Mouse (Mus musculus) gastrocnemius, postnatal 25 days (tissue): ENCODE data around the gene Wdfy2. TPM values are rescaled to one million over a fixed set of nuclear protein-coding genes. Genes with fewer than 3 reads are reported as not detected.

Experiments used
- DNase-seq: peaks from one replicate; pipeline ENCODE4 v3.0.0; 2022
- total RNA-seq, 2 experiments: library from RNA; stranded (reverse); gene quantifications; 1 replicate in 1 of 2; 2 replicates in 1 of 2; pipeline ENCODE4 v1.2.3; 2021

Gene Wdfy2
- total RNA-seq, 2 experiments from 2014 or later: 5.8 to 6.2 TPM

GRCm38 (mm10) chr14:62935361-62935760 is 97.9 kb downstream of the Wdfy2 start:
- DNase-seq: no peak

- DNase-seq: peak; percentile 42
Observed at GRCm38 (mm10) chr14:62936631-62937380, 99.3 kb downstream of the Wdfy2 start.

DNA sequence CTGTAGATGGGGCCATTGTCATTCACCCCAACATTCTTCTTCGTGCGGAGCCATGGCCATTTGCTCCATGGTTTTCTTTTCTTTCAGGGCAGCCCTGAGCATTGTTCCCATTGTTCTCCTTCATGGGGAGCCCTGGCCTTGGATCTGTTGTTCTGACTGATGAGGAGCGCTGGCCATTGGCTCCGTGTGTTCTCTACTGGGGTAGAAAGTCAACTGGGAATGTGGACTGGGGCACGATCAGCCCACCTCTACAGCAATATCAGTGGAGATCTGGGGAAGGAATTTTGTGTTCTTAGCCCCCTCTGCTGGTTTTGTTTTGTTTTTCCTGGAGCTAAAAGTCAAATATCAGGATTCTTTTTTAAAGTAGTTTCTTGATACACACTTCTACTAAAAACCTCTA is 100.2 kb downstream of the Wdfy2 start:
- no peak for DNase-seq

- no peak for DNase-seq
Observed at GRCm38 (mm10) chr14:62939435-62939834, 102.0 kb downstream of the Wdfy2 start.

DNA sequence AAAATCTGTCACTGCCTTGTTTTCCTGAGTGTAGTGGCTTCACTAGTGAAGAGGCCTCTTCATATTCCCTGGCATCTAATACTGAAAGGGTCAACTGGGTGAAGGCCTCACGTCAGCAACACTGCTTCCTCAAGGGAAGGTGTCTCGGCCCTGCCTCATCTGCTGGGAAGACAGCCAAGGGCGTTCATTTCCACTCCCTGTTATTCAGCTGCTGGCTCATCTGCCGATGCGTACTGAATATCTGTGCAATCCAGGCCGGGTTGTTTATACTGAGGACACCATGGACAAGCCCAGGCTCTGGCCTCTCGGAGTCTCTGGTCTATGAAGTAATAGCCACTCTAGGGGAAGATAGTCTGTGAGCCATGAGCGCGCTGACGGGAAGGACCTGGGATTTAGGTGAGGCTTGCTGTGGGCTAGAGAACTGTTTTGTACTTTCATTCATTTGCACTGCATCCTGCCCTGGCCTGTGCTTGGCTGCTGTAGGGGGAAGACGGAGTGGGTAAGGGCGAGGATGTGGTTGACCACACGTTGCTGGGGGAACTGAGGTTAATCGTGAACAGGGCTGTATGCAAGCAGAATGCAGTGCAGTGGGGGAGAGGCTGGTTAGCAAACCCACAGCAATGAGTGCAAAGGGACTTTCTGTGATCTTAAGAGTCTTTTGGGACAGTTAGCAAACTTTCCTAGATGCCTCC is 103.1 kb downstream of the Wdfy2 start:
- peak; percentile 80 for DNase-seq

DNA sequence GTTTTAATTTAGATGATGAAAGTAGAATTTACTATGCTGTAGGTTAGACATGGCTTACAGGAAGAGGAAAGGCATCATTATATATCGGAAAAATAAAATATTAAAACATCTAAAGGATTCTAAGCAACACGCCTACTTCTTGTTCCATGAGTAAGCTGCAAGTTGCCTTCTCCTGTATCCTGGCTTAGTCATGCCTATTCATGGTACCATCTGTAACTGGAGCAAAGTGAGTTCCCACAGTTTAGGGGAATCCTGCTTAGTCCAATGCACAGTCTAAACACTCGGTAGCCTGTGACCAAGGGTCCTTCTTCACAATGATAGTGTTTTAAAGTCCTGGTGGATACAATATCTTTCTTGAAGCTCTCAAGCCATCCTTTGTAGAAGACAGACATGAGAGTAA is 109.3 kb downstream of the Wdfy2 start:
- DNase-seq: no peak

DNA sequence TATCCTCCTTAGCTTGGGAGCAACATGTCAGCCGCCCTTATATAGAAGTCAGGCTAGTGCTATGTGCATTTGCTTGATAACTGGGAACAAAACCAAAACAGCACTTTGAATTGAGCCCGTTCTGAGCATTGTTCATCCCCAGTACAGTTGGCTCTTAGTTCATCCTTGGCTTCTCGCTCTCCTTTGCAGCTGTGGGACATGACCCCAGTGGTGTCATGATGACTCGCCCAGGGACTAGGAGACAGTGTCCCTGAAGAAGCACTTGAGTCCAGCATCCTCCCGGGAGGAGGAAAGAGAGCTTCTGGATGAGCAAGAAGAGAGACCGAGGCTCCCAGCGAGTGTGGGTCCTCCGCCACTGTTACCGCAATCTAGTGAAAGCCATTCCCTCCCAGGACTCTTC is 118.6 kb downstream of the Wdfy2 start:
- DNase-seq: no peak

DNA sequence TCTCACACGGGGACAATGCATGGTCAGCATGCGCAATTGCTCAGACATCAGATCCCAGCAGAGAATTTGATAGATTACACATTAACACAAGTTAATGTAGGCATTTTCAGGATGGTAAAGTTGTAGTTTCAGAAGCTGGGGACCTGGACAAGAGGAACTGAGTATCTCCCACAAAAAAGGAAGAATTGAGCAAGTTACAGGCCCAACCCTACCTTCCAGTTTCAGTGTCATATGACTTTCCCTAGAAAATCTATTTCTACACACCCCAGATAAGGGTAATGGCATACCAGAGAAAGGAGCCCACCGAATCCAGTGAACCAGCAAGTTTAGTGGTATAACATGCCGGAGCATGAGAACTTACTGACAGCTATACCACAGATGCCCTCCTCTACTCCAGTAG is 126.2 kb downstream of the Wdfy2 start:
- DNase-seq: no peak

GRCm38 (mm10) chr14:62965342-62965741 is 127.9 kb downstream of the Wdfy2 start:
- no peak for DNase-seq

GRCm38 (mm10) chr14:62965811-62966520 is 128.5 kb downstream of the Wdfy2 start:
- no peak for DNase-seq

- peak; percentile 30 for DNase-seq
Observed at GRCm38 (mm10) chr14:62975046-62975445, 137.6 kb downstream of the Wdfy2 start.

GRCm38 (mm10) chr14:62979815-62980214 is 142.3 kb downstream of the Wdfy2 start:
- DNase-seq: no peak

DNA sequence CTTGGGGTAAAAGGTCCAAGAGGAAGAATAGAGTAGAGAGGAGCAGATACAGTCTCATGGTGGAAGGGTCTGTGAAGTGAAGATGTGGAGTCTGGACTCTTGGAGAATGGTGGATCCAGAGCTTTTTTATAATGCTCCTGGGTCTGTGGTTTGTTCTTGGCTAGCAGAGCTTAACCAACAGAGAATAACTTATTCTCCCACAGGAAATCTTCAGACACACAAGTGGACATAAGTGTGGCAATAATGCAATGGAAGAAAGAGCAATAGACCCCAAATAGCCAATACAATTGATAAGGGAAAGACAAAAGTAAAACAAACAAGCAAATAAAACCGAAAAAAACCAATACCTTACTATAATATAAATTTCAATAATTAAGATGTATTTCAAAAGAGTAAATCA is 146.9 kb downstream of the Wdfy2 start, which contains the start of gene Defb48:
TSS of gene Defb48 (minus strand) at position 101 of the 400 bp plus-strand sequence.
- no peak for DNase-seq

- DNase-seq: no peak
Observed at GRCm38 (mm10) chr14:62991271-62991670, 153.8 kb downstream of the Wdfy2 start.

DNA sequence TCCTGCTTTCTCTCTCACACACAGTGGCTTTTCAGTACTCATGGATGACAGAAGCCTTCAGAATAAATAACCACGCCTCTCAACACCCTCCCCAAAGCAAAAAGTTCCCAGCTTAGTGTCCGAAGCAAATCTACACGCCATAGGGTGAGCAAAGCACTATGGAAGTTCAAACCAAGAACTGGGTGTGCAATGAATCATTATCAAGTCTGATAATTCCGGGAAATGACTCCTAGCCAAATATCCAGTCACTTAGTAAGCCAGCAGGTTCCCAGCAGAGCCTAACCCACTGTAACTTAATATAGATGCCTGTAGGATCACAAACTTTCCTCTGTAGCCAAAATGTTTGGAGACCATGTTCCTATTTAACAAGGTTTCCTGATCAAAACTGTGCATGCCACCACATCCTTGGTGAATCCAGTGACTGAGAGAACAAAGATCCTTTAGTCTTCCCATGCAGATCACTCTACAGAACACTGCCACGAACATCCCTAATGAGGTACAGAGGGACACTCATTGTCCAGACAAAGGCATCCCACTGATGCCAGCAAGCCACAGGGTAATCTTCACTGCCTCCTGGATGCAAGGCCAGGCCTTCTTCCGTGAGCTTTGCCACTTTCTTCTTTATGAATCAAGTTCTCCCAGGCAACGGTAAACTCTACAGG is 154.5 kb downstream of the Wdfy2 start:
- DNase-seq: no peak

GRCm38 (mm10) chr14:62997777-62998176 is 160.3 kb downstream of the Wdfy2 start, which contains the start of gene Defb47:
Gene Defb47, plus strand, starts transcription at chr14:62998077.
- DNase-seq: no peak

- DNase-seq: no peak
Observed at GRCm38 (mm10) chr14:62998977-62999376, 161.5 kb downstream of the Wdfy2 start.

GRCm38 (mm10) chr14:63002588-63002987 is 165.1 kb downstream of the Wdfy2 start:
- DNase-seq: no peak
